Mouse (Mus musculus) retina, postnatal 1 day (tissue): ENCODE results near the gene Klhl24.
A peak's percentile ranks its signal among the peaks of the same experiment; 100 is the strongest.
"Not testable (repeated sequence)": the region's sequence is repeated elsewhere in the genome, so short reads cannot be mapped to it uniquely, and the experiment has no call there.

Experiments used
- DNase-seq: peaks from one replicate; pipeline ENCODE4 v3.0.0-alpha.2; 2012

The Klhl24 gene

GRCm38 (mm10) chr16:20097069-20097710 lies at the start of gene Klhl24:
Gene Klhl24 (plus strand): TSS chr16:20097542.
- DNase-seq: peak; percentile 98

- DNase-seq: no peak
These were observed 44.7 kb upstream of the Klhl24 start for GRCm38 (mm10) chr16:20052655-20053054.

- DNase-seq: no peak
These were observed 24.6 kb upstream of the Klhl24 start for GRCm38 (mm10) chr16:20072770-20073169.

- no peak for DNase-seq
These were observed 20.7 kb upstream of the Klhl24 start for GRCm38 (mm10) chr16:20076675-20077074.

- no peak for DNase-seq
These were observed 17.1 kb upstream of the Klhl24 start for GRCm38 (mm10) chr16:20080271-20080670.

- no peak for DNase-seq
These were observed 12.7 kb upstream of the Klhl24 start for GRCm38 (mm10) chr16:20084623-20085022.

GRCm38 (mm10) chr16:20085250-20085905 lies 12.0 kb upstream of the Klhl24 start:
- DNase-seq: no peak

- DNase-seq: no peak
These were observed 10.4 kb upstream of the Klhl24 start for GRCm38 (mm10) chr16:20086976-20087375.

- DNase-seq: no peak
These were observed 7.7 kb upstream of the Klhl24 start for GRCm38 (mm10) chr16:20089636-20090035.

GRCm38 (mm10) chr16:20090921-20091575 lies 6.3 kb upstream of the Klhl24 start:
- DNase-seq: no peak

- no peak for DNase-seq
These were observed 1.4 kb upstream of the Klhl24 start for GRCm38 (mm10) chr16:20095966-20096365.

GRCm38 (mm10) chr16:20097711-20098374 lies 501 bp downstream of the Klhl24 start:
- DNase-seq: peak; percentile 95

GRCm38 (mm10) chr16:20098375-20098727 lies 1.0 kb downstream of the Klhl24 start:
- no peak for DNase-seq

- DNase-seq: no peak
These were observed 1.7 kb downstream of the Klhl24 start for GRCm38 (mm10) chr16:20098866-20099629.

GRCm38 (mm10) chr16:20106996-20107395 lies 9.7 kb downstream of the Klhl24 start:
- DNase-seq: no peak

- no peak for DNase-seq
These were observed 11.6 kb downstream of the Klhl24 start for GRCm38 (mm10) chr16:20108961-20109360.

GRCm38 (mm10) chr16:20112649-20113048 lies 15.3 kb downstream of the Klhl24 start:
- no peak for DNase-seq

GRCm38 (mm10) chr16:20116069-20116468 lies 18.7 kb downstream of the Klhl24 start:
- DNase-seq: no peak

GRCm38 (mm10) chr16:20126319-20126883 lies 29.1 kb downstream of the Klhl24 start:
- DNase-seq: not testable (repeated sequence)

- DNase-seq: no peak
These were observed 33.1 kb downstream of the Klhl24 start for GRCm38 (mm10) chr16:20130397-20130796.

- peak; percentile 91 for DNase-seq
These were observed 43.6 kb downstream of the Klhl24 start, which contains the start of gene Yeats2 for GRCm38 (mm10) chr16:20140772-20141531. Gene Yeats2 (plus strand): TSS chr16:20141063.

GRCm38 (mm10) chr16:20144568-20144967 lies 47.2 kb downstream of the Klhl24 start:
- no peak for DNase-seq
